8 mouse cellular contexts compared by ENCODE assay signal in the genomic region with DNA sequence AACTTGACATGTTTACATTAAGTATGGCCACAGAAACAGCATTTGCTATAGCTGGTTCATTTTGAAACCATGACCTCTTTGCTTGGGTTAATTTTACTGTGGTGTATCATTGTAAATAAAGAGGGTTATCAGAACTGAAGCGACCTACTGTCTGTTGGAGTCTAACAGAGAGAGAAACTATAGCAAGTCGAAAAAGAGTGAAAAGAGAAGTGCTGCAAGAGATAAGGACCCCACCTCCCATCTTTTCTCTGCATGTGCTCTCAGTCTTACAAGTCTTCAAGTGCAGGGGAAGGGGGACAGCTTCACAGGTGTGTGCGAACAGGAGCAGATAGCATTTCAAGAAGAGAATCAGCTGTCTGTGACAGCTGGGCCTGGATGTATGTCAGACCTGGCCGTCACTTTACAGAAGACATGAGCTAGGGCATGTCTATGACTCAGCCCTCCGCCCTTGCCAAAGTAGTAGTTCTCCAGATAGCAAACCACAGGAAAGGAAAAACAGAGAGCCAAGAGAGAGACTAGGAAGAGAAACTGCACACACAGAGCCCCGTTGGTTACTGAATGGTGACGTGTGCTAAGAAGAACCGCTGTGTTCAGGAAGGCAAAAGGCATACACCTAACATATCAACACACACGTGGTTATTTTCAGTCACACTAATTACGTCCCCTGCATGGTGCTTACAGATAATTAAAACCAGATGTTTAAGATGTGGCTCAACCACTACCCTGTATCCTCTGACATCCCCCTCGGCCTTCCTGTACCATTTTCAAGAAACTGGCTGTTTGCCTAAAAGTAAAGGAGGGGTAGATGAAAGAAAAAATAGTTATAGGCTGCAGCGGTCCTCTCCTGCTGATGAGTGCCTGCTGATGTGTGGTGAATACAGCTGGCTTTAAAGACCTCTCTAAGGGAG.
A peak's percentile ranks its signal among the peaks of the same experiment; 100 is the strongest.
DNase-seq lines count a peak whose midpoint lies in the region; ATAC-seq lines count a peak whose summit lies in the region.

No protein-coding gene starts in this region.

- no peak overlapping the region for H3K9ac ChIP-seq in limb, embryonic 12.5 days (replicated peaks)
- H3K9ac ChIP-seq in neural tube, embryonic 15.5 days (replicated peaks), result no peak overlapping the region
- H3K9ac ChIP-seq in kidney, embryonic 15.5 days, result no peak overlapping the region

- no peaks in the 10 kb centered on the region for H3K27me3 ChIP-seq in limb, embryonic 12.5 days
- no peaks in the 10 kb centered on the region for H3K27me3 ChIP-seq in neural tube, embryonic 15.5 days (replicated peaks)
- H3K27me3 ChIP-seq in kidney, embryonic 15.5 days, result no peaks in the 10 kb centered on the region

- no peaks in the 10 kb centered on the region for H3K36me3 ChIP-seq in limb, embryonic 12.5 days
- H3K36me3 ChIP-seq in neural tube, embryonic 15.5 days, result no peaks in the 10 kb centered on the region
- H3K36me3 ChIP-seq in kidney, embryonic 15.5 days, result no peaks in the 10 kb centered on the region

- H3K27ac ChIP-seq in limb, embryonic 12.5 days, result peak overlapping the region; percentile 87
- peak overlapping the region; percentile 23; the same call in 1 of the 2 replicates for H3K27ac ChIP-seq in neural tube, embryonic 15.5 days (replicated peaks)
- no peak overlapping the region for H3K27ac ChIP-seq in kidney, embryonic 15.5 days

- no peaks in the 10 kb centered on the region for H3K9me3 ChIP-seq in limb, embryonic 12.5 days
- no peaks in the 10 kb centered on the region for H3K9me3 ChIP-seq in neural tube, embryonic 15.5 days (replicated peaks)
- H3K9me3 ChIP-seq in kidney, embryonic 15.5 days (replicated peaks), result no peaks in the 10 kb centered on the region

- no peak overlapping the region for H3K4me3 ChIP-seq in limb, embryonic 12.5 days (replicated peaks)
- no peak overlapping the region for H3K4me3 ChIP-seq in neural tube, embryonic 15.5 days (replicated peaks)
- H3K4me3 ChIP-seq in kidney, embryonic 15.5 days (replicated peaks), result no peak overlapping the region

- DNase-seq in adrenal gland, adult (ENCODE audit: inconsistent age in 2 of 2, low spot score in 1 of 2), result peak; percentile 49 to 71
- DNase-seq in adrenal gland, postnatal 4 days (ENCODE audit: low spot score in 2 of 2), result no peak
- DNase-seq in MN1 (ENCODE audit: low spot score), result peak; percentile 37
- DNase-seq in fibroblast of lung, adult 2 months (ENCODE audit: low read depth), result peak; percentile 67
- no peak for DNase-seq in cerebellum, adult 9-11 months

- ATAC-seq in limb, embryonic 12.5 days (ENCODE audit: insufficient number of reproducible peaks, insufficient read depth, low FRiP score, low TSS enrichment, low read depth), result peak; percentile 95
- ATAC-seq in neural tube, embryonic 15.5 days (ENCODE audit: low FRiP score), result 0 out of 2 replicates have a peak, but pooled peaks have one; percentile 35
- ATAC-seq in kidney, embryonic 15.5 days (replicated peaks; ENCODE audit: low FRiP score), result no peak

- H3K4me2 ChIP-seq in limb, embryonic 12.5 days, result peak overlapping the region; percentile 36
- H3K4me2 ChIP-seq in neural tube, embryonic 15.5 days, result no peak overlapping the region
- no peak overlapping the region for H3K4me2 ChIP-seq in kidney, embryonic 15.5 days

- peaks cover 27% of the 10 kb centered on the region for H3K4me1 ChIP-seq in limb, embryonic 12.5 days (replicated peaks)
- H3K4me1 ChIP-seq in neural tube, embryonic 15.5 days, result peaks cover 8% of the 10 kb centered on the region; the same call in 1 of the 2 replicates
- peaks cover 8% of the 10 kb centered on the region for H3K4me1 ChIP-seq in kidney, embryonic 15.5 days

- WGBS in limb, embryonic 12.5 days, result 20% methylated on average over 12 of the region's 12 CpGs
- WGBS in neural tube, embryonic 15.5 days, result 64% methylated on average over 12 of the region's 12 CpGs
- 52% methylated on average over 12 of the region's 12 CpGs for WGBS in kidney, embryonic 15.5 days

Comparison
In these comparisons a context has a peak if more than half of its experiments do, and no peak if none do; other contexts are left out.
1. DNase-seq: peak in adrenal gland, adult (2 of 2), MN1 (single experiment) and fibroblast of lung, adult 2 months (single experiment); none in adrenal gland, postnatal 4 days (0 of 2) and cerebellum, adult 9-11 months (single experiment).